Mouse (Mus musculus) lung, adult 2 months (tissue): Measurements from ENCODE around the gene Magi3.

Experiments
- CTCF ChIP-seq: fragments of 200-500 bp; IDR thresholded peaks from 2 replicates; pipeline ENCODE4 v1.5.1; 2011; ENCODE audit warnings: mild to moderate bottlenecking, low read length, control low read depth; ENCODE audit not compliant: insufficient read depth
- POLR2A ChIP-seq: fragments of 200-500 bp; IDR thresholded peaks from 2 replicates; pipeline ENCODE4 v1.6.1; 2011; ENCODE audit warnings: low read depth, mild to moderate bottlenecking, control low read depth, low read length, borderline replicate concordance; ENCODE audit errors: extremely low read depth

DNA sequence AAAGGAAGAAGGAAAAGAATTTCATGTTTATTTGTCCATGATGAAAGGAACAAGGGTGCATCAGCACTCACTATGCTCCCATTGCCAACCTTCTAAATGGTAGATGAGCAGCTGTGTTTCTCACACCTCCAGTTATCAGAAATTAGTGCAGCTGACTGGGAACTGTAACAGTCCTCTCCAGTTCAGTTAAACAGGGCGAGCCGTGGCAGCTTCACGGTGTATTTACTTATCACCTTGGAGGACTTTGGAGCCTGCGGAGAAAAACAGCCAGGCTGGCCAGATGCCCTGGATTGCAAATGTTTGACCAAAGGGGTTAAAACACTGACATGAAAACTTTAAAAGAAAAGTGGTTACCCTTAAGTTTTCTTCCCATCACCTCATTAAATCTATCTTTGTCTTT is 77.8 kb downstream of the Magi3 start:
- TF ChIP-seq CTCF = no peak
- no peak for TF ChIP-seq POLR2A
